Mouse (Mus musculus): ENCODE measurements around the gene Myo16. TPM values are rescaled to one million over a fixed set of nuclear protein-coding genes. Genes with fewer than 3 reads are reported as not detected.

Gene Myo16
- polyA plus RNA-seq, 1 experiment, result 104 TPM

DNA sequence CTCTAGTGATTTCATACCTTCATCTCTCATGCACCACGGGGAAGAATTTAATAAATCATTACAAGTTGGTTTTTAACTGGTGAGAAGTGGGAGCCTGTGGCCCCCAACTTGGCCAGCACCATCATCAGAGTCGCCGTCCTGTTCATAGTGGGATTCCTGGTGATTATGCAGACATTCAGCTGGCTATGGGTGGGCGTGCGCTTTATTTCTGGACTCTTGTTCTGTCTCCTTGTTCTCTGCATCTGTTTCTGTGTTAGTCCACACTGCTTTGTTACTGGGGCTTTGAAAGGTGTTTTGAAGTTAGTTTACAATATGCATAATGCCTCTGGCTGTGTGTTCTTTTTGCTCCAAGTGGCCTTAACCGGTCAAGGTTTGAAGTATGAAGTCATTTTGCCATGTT, 439.2 kb downstream of the Myo16 start:
- Histone ChIP-seq H3K4me1 (ENCODE audit: control insufficient read depth, insufficient read depth, low read length) (peaks cover 7% of the 10 kb centered on the region; the same call in 1 of the 2 replicates), H3K27ac (ENCODE audit: insufficient read depth, low read depth, low read length) (no peak overlapping the region), H3K4me3 (ENCODE audit: insufficient read depth, low read depth, low read length) (no peak overlapping the region)
- no peak for TF ChIP-seq CTCF (IDR thresholded peaks at IDR 0.05; ENCODE audit: insufficient read depth, low read depth, low read length)
- TF ChIP-seq POLR2A (IDR thresholded peaks at IDR 0.05; ENCODE audit: insufficient read depth, low read depth, low read length), result no peak
- 77% methylated on average over 6 of the region's 6 CpGs for WGBS

DNA sequence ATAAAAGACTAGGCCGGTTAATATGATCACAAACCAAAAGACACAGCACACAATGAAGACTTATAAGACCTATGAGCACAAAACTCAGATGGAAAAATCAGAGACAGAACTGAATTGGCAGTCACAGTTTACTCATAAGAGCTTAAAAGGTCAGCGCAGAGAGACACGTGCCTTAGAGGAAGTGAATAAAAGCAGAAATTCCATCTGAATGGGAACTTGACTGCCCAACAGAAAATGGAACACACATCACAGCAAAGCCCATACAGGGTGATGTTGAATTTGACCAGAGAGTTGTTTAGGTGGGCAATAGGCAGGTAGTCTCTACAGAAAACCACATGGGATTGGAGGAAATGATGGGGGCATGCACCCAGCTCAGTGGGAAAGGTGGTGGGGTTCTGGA, 442.6 kb downstream of the Myo16 start:
- no peak overlapping the region for H3K4me3 ChIP-seq (ENCODE audit: insufficient read depth, low read depth, low read length)
- 88% methylated on average over 3 of the region's 3 CpGs for WGBS
- TF ChIP-seq CTCF (IDR thresholded peaks at IDR 0.05; ENCODE audit: insufficient read depth, low read depth, low read length), result no peak
- TF ChIP-seq POLR2A (IDR thresholded peaks at IDR 0.05; ENCODE audit: insufficient read depth, low read depth, low read length), result no peak
- no peak overlapping the region for H3K27ac ChIP-seq (ENCODE audit: insufficient read depth, low read depth, low read length)
- peaks cover 2% of the 10 kb centered on the region; the same call in 1 of the 2 replicates for H3K4me1 ChIP-seq (ENCODE audit: control insufficient read depth, insufficient read depth, low read length)

DNA sequence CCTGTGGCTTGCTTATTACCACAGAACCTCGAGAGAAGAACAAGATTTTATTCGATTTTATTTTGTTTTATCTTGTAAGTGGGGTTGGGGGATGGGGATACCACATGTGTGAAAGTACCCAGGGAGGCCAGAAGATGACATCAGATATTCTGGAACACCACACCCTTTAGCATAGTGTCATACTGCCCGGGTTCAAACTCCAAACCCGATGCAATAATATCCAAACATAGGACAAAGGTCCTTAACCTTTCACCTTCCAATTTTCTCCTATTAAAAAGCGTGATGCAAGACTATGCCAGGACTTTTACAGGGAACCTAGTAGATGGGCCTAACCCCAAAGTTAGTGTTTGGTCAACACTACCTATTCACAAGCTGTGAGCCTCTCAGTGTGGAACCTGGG, 443.9 kb downstream of the Myo16 start:
- TF ChIP-seq CTCF (IDR thresholded peaks at IDR 0.05; ENCODE audit: insufficient read depth, low read depth, low read length) (no peak), POLR2A (IDR thresholded peaks at IDR 0.05; ENCODE audit: insufficient read depth, low read depth, low read length) (no peak)
- no peak overlapping the region for H3K27ac ChIP-seq (ENCODE audit: insufficient read depth, low read depth, low read length)
- H3K4me1 ChIP-seq (ENCODE audit: control insufficient read depth, insufficient read depth, low read length), result peaks cover 4% of the 10 kb centered on the region
- 66% methylated on average over 5 of the region's 5 CpGs for WGBS
- H3K4me3 ChIP-seq (ENCODE audit: insufficient read depth, low read depth, low read length), result no peak overlapping the region

DNA sequence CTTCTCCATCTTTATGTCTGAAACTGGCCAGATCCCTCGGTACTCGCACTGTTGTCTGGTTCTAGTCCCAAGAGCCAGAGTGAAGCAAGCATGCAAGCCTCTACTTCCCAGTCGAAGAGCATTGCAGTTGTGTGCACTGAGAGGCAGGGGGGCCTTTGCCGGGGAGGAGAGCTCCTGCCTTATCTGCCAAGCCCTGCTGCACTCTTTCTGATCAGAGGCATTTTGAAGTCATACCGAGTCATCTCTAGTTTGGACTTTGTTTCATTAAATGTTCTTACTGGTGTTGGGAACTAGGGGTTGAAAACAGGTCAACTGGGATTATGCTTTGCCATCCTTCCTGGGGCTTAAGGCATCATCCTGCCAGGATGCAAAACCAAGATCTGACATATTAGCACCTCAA, 445.2 kb downstream of the Myo16 start:
- Histone ChIP-seq H3K4me3 (ENCODE audit: insufficient read depth, low read depth, low read length) (no peak overlapping the region), H3K27ac (ENCODE audit: insufficient read depth, low read depth, low read length) (no peak overlapping the region), H3K4me1 (ENCODE audit: control insufficient read depth, insufficient read depth, low read length) (peaks cover 4% of the 10 kb centered on the region)
- TF ChIP-seq CTCF (IDR thresholded peaks at IDR 0.05; ENCODE audit: insufficient read depth, low read depth, low read length) (no peak), POLR2A (IDR thresholded peaks at IDR 0.05; ENCODE audit: insufficient read depth, low read depth, low read length) (no peak)
- 79% methylated on average over 5 of the region's 5 CpGs for WGBS

DNA sequence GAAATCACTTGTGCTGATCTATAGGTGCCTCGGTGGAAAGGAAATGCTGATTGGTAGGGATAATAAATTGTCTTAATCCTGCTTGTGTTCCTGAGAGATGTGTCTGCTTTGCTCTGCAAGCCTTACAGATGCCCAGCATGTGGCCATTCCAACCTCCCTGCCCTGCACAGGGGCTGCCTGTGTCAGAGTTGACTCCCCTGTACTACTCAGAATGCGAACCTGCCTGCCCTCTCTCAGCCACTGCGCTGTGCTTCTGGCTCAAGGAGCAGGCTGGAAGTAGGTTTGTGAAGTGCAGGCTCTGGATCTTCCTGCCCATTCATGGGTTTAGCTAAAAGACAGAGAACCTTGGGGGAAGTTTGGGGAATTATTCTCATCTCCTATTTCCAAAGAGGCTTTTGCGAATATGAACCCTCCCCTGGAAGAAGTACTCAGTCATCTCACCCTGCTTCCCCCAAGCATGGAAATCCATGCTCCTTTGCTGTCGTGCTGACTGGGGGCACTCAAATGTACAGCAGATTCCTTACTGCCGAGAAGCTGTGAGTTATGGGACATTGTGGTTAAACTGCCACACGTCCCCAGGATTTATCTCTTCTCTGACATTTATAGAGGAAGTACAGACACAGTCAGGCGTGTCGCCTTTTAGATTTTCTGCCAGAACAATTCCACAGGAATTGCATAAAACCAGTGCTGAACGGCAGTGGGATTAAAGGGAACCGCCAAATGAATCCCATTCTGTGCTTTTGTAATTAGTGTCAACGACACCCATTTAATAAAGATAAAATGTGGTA, 452.5 kb downstream of the Myo16 start:
- peaks cover 17% of the 10 kb centered on the region for H3K4me1 ChIP-seq (ENCODE audit: control insufficient read depth, insufficient read depth, low read length)
- no peak overlapping the region for H3K4me3 ChIP-seq (ENCODE audit: insufficient read depth, low read depth, low read length)
- no peak for TF ChIP-seq CTCF (IDR thresholded peaks at IDR 0.05; ENCODE audit: insufficient read depth, low read depth, low read length)
- TF ChIP-seq POLR2A (IDR thresholded peaks at IDR 0.05; ENCODE audit: insufficient read depth, low read depth, low read length), result no peak
- 62% methylated on average over 12 of the region's 12 CpGs for WGBS
- no peak overlapping the region for H3K27ac ChIP-seq (ENCODE audit: insufficient read depth, low read depth, low read length)

DNA sequence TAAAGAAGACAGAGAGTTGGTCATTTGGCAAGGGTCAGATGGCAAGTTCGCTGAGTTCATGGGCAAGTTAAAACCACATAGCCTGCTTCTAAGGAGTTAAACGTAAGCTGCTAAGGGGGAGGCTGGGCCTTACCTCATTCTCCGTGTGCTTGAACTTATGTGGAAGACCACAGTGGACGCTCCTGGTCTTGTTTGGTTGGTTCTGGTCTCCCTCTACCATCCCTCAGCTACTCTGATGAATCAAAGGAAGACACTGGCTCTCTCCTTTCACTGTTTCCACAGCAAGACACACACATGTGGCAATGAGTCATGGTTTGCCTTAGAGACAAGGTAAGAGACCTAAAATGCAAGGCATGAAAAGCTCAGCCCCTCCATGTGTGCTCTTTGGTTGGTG, 453.1 kb downstream of the Myo16 start:
- 75% methylated on average over 4 of the region's 4 CpGs for WGBS

DNA sequence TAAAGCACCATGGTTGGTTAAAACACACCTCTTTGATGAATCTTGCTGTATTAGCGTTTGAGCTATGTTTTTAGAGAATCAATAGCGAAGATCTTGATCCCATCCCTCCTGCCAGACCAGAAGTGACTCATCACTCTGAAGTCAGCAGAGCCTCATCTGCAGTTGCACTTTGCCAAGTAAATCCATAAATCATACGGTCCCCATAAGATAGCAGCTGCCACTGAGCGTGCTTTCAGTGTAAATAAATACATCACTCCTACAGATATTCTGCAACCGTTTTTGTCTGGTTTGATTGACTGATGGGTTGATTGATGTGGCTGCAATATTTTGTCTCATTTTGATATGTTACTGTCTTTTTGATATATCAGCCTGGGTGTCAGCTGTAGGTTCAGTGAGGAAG, 457.9 kb downstream of the Myo16 start:
- WGBS, result 88% methylated on average over 5 of the region's 5 CpGs
- TF ChIP-seq CTCF (IDR thresholded peaks at IDR 0.05; ENCODE audit: insufficient read depth, low read depth, low read length) (no peak), POLR2A (IDR thresholded peaks at IDR 0.05; ENCODE audit: insufficient read depth, low read depth, low read length) (no peak)

More for the DNA sequence above, 453.1 kb downstream of the Myo16 start:
- TF ChIP-seq POLR2A (IDR thresholded peaks at IDR 0.05; ENCODE audit: insufficient read depth, low read depth, low read length) (no peak), CTCF (IDR thresholded peaks at IDR 0.05; ENCODE audit: insufficient read depth, low read depth, low read length) (no peak)
- H3K27ac ChIP-seq (ENCODE audit: insufficient read depth, low read depth, low read length), result no peak overlapping the region
- no peak overlapping the region for H3K4me3 ChIP-seq (ENCODE audit: insufficient read depth, low read depth, low read length)
- H3K4me1 ChIP-seq (ENCODE audit: control insufficient read depth, insufficient read depth, low read length), result peaks cover 17% of the 10 kb centered on the region

DNA sequence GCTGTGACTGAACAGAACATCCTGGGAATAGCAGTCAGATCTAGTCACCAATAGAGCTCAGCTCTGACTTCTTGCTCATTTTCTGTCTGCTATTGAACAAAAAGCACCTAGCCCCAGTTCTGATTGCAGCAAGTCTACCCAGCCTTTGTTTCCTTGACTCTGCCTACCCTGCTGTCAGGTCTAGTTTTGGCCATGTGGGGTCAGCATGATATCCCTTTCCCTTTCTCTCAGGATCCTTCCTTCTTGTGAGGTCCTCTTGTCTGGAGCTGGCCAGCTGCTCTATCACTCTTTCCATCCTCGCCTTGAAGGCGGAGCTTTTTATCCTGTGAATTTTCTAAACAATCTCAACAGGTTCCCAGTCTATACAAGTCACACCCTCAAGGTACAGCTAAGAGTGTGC, 459.7 kb downstream of the Myo16 start:
- no peak overlapping the region for H3K27ac ChIP-seq (ENCODE audit: insufficient read depth, low read depth, low read length)
- 89% methylated on average over 2 of the region's 2 CpGs for WGBS
- H3K4me3 ChIP-seq (ENCODE audit: insufficient read depth, low read depth, low read length), result no peak overlapping the region
- no peak for TF ChIP-seq CTCF (IDR thresholded peaks at IDR 0.05; ENCODE audit: insufficient read depth, low read depth, low read length)
- TF ChIP-seq POLR2A (IDR thresholded peaks at IDR 0.05; ENCODE audit: insufficient read depth, low read depth, low read length), result no peak
- no peaks in the 10 kb centered on the region for H3K4me1 ChIP-seq (ENCODE audit: control insufficient read depth, insufficient read depth, low read length)

More for the DNA sequence above, 457.9 kb downstream of the Myo16 start:
- H3K27ac ChIP-seq (ENCODE audit: insufficient read depth, low read depth, low read length), result no peak overlapping the region
- H3K4me1 ChIP-seq (ENCODE audit: control insufficient read depth, insufficient read depth, low read length), result peaks cover 8% of the 10 kb centered on the region
- H3K4me3 ChIP-seq (ENCODE audit: insufficient read depth, low read depth, low read length), result no peak overlapping the region

DNA sequence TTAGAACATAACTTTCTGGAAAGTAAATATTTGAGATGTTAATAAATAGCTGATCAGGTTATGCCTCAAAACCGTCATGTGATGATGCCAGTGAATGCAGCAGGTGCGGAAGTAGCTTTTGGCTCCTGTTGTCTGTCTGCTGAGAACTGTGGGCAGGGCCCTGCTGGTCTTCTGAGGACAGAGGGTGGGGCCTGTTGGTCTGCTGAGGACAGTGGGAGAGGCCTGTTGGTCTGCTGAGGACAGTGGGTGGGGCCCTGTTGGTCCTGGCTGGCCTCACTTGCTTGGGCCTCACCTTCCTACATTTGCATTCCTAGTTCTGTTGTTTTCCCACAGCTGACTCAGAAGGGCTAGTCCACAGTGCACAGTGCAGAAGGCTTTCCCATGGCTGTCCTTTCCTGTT, 466.0 kb downstream of the Myo16 start:
- 91% methylated on average over 2 of the region's 2 CpGs for WGBS
- TF ChIP-seq POLR2A (IDR thresholded peaks at IDR 0.05; ENCODE audit: insufficient read depth, low read depth, low read length) (no peak), CTCF (IDR thresholded peaks at IDR 0.05; ENCODE audit: insufficient read depth, low read depth, low read length) (no peak)
- Histone ChIP-seq H3K27ac (ENCODE audit: insufficient read depth, low read depth, low read length) (no peak overlapping the region), H3K4me3 (ENCODE audit: insufficient read depth, low read depth, low read length) (no peak overlapping the region), H3K4me1 (ENCODE audit: control insufficient read depth, insufficient read depth, low read length) (peaks cover 3% of the 10 kb centered on the region; the same call in 1 of the 2 replicates)
